Mouse (Mus musculus): ENCODE measurements at regions not wholly inside any gene's neighbourhood (a gene's known extent, or its start where the extent isn't known, plus 50 kb on each side); places are given as distances from the start of the nearest gene placed in this dataset.
"Not testable (repeated sequence)": the region's sequence is repeated elsewhere in the genome, so short reads cannot be mapped to it uniquely, and the experiment has no call there.

DNA sequence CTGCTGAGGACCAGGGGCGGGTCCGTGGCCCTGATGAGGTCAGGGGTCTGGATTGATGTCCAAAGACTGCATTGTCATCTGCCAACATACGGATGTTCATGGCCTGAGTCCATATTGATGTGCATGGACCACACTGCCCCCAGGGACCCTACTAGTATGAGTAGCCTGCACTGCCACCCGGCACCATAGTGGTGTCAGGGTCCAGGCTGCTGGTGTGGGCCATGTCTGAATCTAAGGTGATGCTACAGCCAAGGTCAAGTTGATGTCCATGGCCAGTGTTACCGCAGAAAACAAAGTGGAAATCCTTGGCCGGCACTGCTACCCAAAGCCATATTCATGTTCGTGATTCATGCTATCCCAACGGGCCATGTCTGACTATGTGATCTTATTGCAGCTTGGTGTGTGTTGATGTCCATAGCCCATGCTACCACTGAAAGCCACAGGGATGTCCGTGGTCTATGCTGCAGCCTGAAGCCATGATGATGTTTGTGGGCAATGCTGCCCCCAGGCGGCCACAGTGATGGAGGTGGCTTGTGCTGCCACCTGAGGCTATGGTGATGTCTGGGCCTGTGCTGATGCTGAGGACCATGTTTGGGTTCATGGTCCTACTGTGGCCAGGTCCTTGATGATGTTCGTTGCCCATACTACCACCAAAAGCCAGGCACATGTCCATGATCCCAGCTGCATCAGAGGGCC is 130.5 kb downstream of the Iqub start:
- no peak for DNase-seq (ENCODE audit: low spot score in 2 of 2)

DNA sequence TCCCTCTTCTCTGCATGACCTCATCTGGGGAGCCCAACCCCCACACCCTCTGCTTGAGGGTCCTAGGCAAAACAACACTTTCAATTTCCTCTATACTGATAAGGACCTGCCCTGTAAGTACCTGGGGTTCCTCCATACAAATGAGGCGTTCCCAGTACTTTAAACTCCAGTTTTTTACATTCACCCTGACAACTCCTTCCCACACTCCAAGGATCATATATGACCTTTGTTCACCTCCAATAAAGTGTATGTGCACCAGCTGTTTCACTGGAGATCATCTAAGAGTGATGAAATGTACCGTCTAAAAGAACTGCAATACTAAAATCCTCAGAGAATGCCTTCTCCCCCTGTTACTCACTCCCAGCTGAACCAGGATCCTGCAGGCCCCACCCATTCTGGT is 135.0 kb downstream of the Iqub start:
- DNase-seq (ENCODE audit: low spot score in 2 of 2), result no peak

DNA sequence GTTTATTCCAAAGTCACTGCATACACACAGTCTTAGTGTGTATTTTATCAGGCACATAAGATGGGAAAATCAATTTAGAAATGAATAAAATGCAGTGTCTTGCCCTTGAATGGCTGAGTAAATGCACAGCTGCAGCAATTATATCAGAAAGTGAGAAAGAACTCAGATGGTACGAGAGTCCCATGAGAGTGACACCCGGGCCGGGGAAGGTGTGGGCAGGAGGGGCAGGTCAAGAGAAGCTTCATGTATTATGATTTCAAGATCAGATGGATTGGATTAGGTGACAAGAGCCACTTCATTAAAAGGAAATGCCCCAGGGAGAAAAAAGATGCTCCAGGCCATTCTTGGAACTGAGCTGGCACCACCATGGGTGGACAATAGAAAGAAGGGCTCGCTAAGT is 138.1 kb downstream of the Iqub start:
- DNase-seq (ENCODE audit: low spot score in 2 of 2), result no peak

DNA sequence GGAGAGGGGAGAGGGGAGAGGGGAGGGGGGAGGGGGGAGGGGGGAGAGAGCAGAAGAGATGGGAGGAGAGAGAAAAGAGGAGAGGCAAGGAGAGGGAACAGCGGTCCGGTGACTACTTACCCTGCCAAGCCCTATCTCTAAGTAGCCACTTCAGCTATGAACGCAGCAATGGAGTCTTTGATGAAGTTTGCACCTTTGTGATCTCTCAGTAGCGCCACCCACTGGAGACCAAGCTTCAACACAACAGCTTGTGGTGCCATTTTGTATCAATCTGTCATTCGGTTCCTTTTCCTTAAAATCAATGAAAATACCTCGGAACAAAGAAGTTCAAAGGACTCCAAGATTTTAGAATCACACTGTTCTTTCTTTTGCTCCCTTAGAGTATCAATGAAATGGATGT is 141.7 kb downstream of the Iqub start:
- no peak for DNase-seq (ENCODE audit: low spot score in 2 of 2)

DNA sequence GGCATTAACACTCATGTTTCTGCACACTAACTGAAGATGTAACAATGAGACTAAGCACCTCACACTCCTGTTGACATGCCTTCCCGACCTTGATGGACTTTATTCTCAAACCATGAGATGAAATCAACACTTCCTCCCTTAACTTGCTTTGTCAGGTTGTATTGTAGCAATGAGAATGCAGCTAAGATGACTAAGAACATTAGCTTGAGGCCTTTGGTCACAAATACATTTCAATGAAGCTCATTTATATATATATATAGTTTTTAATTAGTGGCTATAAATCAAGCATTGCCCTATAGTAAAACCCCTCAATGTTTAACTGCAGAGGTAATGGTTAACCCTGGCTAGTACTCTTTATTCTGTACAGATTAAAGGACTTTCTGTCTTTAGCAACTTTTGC is 143.2 kb downstream of the Iqub start:
- no peak for DNase-seq (ENCODE audit: low spot score in 2 of 2)

DNA sequence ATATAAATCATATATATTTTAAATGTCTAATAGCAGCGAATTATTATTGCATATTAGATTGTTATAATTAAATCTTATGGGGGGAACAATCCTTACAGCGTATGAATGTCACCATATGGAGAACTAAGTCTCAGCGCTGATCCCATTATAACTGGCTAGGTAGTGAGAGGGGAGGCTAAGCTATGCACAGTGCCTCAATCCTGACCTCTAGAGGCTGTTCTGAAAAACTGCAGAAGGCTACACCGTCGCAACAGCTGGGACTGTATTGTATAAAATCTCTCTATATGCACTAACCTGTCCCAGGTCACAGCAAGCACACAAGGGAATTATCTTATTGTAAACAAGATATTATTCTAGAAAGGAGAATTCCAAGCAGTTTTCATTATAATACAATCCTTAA is 164.0 kb downstream of the Iqub start:
- peak in 1 of 2 experiments; percentile 23 for DNase-seq (ENCODE audit: low spot score in 2 of 2)

DNA sequence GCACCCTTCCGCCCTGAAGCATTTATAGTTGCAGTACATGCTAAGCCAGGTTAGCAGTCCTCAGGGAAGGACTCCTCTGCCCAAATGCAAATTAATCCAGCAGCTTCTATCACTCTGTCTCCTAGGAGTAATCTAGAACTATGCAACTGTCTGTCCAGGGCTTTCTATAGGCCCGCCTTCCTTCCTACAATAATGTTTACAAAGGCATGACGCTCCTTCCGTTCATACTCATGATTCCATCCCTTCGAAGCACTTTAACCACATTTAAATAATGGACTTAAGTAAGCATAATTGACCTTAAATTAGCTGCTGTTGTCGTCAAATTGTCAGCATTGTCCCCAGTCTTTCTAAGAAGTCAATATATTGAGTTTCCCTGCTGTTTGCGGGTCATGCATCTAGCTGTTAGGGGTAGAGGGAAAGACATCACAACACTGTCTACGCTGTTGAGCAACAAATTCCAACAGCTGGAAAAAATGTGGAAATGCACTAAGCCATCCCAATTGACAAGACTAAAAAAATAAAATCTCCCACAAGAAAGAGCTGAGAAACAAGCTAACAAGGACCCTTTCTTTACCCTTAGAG is 166.3 kb downstream of the Iqub start:
- no peak for DNase-seq (ENCODE audit: low spot score in 2 of 2)

DNA sequence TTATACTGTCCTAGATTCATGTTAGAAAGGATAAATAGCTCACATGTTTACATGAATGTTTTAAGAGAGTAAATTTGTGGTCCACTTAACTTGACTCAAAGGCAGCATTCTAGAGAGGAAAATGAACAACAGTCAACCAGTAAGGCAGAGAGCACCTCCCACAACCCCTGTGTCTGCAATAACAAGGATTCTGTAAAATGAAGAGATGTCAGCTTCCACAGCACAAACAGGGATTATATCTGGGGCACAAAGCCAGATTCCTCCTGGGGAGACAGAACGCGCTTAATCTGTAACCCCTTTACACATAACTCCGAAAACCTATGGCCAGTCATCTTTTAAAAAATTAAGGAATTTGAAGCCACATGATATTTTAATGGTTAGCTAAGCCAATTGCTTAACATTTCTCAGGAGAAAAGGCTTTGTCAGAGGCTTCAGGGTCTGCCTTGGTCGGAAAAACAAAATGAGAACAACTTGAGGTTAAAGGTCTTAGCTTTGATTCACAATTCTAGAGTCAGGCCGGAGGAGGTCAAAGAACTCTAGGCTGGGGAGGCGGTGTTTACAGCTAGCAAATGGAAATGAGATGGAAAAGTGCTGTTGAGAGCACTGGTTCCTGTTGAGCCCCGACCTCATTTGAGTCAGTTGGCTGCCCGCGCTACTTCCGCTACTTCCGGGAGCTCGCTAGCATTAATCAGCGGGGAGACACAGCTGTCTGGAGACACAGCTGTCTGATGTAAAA is 167.0 kb downstream of the Iqub start:
- DNase-seq (ENCODE audit: low spot score in 2 of 2), result no peak

DNA sequence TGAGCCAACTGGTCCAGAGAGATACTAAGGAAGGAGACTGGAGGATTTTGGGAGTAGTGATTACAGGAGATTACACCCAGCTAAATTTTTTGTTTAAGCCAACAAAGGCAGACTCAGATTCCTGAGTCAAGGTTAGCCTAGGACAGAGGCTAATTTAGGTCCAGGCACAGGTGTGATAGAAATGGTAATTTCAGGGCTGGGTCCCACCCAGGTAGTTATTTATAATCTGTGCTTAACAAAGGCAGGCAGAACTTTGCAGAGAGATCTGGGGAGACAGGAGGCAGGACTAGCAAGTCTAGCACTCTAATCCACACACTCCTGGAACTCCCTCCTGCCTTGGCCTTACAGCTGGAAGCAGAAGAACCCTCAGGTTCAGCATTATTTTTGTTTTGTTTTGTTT is 172.4 kb downstream of the Iqub start:
- DNase-seq (ENCODE audit: low spot score in 2 of 2), result no peak

DNA sequence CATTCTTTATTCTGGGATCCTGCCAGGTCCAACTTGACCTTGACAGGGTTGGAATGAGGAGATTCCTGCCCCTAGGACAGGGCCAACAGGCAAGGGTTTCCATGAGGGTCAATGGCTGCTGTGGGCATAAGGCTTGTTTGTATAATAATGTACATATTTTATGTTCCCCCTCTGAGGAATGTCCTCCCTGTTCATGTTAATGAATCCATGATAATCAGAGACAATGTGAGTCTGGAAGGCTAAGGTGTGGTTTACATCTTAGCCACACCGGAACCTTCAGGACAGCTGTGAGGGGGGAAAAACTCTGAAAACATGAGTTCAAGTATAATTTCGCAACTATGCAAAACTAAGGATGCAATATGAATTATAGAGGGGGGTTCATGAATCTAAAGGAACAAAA is 172.8 kb downstream of the Iqub start:
- no peak for DNase-seq (ENCODE audit: low spot score in 2 of 2)

DNA sequence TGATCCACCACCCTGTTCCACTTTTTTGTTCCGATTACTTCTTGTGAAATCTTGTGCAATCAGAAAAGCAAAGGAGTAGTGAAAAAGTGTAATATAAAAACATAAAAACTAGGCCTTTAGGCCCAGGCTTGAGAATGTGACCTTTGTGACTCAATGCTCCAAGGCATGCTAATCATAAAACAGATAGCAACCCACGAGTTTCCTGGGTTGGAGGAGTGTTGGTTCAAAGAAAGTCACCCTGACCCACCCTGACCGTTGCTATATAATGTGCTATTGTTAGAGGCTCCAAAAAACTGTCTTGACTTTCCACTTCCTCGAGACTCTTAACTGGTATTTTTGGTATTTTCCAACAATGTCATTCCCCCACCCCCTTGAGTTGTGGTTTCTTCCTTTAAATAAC is 172.2 kb upstream of the Slc13a1 start:
- not testable (repeated sequence) for DNase-seq (ENCODE audit: low spot score in 2 of 2)

DNA sequence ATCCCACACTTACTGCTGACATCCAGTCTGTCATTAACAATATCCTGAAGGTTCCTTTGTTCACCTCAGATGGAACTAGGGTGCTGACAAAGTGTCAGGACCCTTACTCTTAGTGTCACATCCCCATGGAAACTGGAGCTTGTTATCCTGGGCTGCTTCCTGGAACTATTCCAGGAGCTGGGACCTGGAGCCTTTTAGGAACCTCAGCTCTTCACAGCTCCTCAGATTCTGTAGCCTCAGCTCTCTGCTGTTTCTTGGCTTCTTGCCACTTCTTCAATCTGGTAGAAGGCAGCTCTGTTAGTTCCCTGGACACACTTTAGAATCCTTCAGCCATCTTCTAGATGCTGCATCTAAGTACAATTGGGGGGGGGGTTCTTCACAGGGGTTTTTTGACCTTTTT is 157.3 kb upstream of the Slc13a1 start:
- peak in 1 of 2 experiments; percentile 10 for DNase-seq (ENCODE audit: low spot score in 2 of 2)

DNA sequence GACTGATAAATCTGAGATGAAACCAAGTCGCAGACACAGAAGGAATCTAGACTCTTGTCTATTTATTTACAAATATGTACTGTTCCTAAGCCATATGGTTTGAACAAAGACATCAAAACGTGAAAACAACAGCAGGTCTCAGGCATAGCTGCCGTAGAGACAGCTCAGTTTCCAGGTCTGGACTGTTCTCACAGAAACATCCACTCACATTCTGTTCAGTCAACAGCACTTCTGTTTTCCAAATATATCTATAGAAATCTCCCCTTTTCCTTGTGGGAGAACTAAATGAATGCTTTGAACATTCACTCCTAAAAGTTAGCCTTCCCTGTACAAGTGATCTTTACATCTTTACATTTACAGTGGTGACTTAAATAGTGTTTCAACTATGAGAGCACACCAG is 156.8 kb upstream of the Slc13a1 start:
- peak in 1 of 2 experiments; percentile 3 for DNase-seq (ENCODE audit: low spot score in 2 of 2)

DNA sequence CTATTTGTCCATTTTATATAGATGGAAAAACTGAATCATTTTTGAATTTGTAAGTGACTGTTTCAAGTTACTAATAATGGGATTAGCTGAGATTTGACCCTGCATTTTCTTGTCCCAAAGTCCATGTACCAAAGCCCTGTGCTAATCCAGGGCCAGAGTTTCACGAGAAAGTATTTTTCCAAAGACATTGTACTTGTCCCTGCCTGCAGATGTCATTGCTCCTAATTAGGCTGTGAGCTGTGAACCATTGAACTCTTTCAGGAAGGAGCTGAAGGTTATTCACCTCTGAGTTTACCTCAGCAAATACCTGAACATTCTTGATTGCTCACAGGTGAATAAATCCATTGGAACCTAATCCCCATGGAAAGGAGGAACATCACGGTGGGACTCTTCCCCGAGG is 154.5 kb upstream of the Slc13a1 start:
- no peak for DNase-seq (ENCODE audit: low spot score in 2 of 2)

DNA sequence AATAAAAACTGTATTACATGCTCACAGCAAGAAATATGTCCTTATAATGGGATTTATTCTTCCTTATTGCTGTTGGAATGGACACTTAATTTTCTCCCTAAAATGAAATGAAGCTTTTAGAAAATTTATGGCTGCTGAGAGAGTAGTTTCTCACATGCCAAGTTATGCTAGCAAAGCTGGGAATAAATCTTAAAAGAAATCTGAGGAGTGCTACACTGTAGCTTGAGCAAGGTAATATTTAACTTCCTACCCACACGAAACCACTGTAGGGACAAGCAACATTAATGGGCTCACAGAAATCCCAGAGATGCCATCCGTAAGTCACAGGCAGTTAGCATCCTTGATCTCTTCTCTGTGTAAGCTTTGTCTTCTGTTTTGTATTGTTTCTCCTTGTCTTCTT is 151.0 kb upstream of the Slc13a1 start:
- DNase-seq (ENCODE audit: low spot score in 2 of 2), result no peak

DNA sequence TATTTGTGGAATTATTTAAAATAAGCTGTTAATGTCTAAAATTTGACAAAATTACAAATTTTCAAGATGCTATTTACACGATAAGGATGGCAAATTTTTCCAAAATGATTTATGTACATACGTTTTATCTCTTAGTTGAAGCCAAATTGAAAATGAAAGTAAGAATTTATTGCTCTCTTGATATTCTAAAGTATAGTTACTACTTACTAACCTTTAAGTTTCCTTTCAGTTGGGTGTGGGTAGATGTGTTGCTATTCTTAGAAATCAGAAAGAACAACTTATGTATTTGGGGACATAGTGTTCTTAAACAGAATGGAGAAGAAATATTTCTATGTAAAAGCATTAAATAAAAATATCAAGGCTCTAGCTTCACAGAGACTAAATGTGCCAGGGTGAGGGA is 142.8 kb upstream of the Slc13a1 start:
- DNase-seq (ENCODE audit: low spot score in 2 of 2), result no peak

DNA sequence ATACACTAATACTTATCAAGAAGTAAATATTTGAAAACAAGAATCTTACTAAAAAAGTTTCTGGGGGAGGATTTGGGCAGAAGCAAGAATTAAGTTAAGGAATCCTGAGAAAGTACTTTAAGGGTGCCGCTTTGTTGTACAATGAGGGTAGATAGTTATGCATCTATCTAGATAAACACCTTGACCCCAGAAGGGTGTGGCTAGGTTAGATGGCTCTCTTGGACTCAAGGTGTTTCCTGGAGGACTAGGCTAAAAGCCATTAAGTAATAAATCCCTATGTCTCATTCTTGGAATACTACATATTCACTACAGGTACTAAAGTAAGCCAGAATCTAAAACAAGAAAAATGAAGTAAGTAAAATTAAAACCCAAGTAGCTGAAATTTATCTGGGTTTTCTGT is 141.9 kb upstream of the Slc13a1 start:
- DNase-seq (ENCODE audit: low spot score in 2 of 2), result no peak

DNA sequence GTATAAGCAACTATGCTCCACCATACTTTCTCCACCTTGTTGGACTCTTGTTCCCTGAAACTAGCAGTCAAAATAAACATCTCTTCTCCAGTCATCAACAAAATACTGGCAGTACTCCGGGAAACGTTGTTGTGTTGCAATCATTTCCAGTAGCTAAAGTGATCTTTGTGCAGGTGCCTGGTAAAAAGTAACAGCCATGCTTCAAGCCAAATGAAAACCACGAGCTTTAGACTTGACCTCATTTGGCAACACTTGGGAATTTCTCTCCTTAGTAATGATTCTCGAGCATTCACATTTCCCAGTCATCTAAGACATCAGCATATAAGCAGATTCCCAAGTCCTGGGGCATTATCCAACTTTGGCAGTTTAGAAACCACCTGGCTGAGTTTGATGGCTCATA is 133.8 kb upstream of the Slc13a1 start:
- DNase-seq (ENCODE audit: low spot score in 2 of 2), result no peak

DNA sequence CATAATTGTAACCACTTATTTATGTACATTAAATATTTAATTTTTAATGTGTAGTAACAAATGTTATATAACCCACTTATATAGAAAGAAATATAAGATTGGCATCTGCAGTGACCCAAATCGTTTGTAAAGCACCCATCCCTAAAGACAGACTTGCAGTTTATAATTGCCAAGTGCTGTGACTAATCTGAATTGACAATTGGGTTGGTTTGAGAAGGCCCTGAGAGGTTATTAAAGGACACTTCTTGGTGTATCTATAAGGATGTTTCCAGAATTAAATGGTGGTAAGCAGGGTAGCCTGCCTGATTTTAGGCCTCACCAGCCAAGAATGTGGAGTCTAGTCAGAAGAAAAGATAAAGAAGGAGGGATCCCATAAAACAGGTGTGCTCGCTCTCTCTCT is 133.3 kb upstream of the Slc13a1 start:
- DNase-seq (ENCODE audit: low spot score in 2 of 2), result no peak

DNA sequence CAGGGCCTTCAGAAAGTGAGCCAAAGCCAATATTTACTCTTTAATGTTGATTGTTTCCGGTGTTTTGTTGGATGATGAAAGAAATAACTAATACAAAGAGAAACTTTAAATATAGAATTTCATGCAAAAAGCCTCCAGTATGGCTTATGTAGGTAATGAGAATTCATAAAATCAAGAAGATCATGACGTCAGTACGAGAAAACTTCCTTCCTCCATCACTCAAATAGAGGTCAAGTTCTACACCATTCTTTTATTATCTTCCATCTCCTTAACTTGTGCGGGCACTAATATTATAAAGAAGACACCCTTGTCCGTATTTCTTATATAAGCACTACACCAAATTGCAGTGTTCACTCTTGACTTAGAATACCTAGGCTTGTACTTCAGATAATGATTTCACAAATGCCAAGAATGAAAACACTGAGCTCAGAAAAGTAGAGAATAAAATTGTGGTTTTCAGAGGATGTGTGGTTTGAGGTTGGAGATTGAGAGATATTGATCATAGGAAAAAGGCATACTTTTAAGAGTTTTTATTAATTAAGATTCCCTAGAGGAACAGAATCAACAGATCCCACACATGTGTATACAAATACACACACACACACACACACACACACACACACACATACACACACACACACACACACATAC is 130.8 kb upstream of the Slc13a1 start:
- DNase-seq (ENCODE audit: low spot score in 2 of 2), result no peak

DNA sequence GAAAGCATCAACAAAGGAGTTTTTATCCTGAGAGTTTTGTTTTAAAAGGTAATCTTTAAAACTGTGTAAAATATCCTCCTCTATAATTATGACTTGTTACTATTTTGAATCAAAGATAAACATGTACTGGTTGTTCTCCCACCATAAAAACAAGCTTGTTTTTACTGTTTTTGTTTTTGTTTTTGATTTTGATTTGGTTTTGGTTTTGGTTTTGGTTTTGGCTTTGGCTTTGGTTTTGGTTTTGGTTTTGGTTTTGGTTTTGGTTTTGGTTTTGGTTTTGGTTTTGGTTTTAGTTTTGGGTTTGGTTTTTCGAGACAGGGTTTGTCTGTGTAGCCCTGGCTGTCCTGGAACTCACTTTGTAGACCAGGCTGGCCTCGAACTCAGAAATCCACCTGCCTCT is 120.9 kb upstream of the Slc13a1 start:
- not testable (repeated sequence) for DNase-seq (ENCODE audit: low spot score in 2 of 2)

DNA sequence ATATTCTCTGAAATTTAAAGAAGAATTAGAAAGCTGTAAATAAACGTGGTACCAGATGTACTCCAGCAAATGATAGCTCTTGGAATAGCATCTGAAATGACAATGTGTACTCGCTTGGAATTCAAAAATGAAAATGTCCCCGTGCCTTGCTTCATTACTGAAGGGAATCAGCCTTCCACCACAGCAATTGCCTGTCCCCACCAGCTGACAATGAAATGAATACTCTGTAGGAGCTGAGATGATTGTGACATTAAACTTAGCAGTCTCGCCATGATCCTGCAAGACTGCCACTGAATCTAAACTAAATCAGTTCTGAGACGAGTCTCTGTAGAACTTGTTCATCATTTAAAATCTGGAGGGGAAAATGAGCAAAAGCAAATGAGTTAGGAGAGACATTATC is 104.9 kb upstream of the Slc13a1 start:
- DNase-seq (ENCODE audit: low spot score in 2 of 2), result no peak

DNA sequence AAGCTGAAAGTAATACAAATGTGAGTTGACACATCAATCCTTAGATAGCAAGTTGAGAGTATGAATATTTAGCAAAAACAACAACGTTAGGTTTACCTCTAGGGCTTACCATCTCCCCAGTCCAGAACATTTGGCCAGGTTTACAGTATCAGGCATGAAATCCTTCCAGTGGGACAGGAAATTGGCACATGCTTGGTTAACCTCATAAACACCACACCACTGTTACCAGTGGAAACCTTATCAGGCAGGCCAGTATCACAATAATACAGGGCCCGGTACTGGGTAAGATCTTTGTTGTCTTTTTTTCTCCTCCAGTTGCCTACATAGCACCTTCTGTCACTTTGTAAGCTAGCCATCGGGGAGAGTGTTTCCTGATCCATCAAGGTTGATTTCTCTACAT is 101.7 kb upstream of the Slc13a1 start:
- no peak for DNase-seq (ENCODE audit: low spot score in 2 of 2)
